Mouse (Mus musculus) liver, adult 2 months (tissue): ENCODE measurements around the gene Cntnap1. TPM values are rescaled to one million over a fixed set of nuclear protein-coding genes. Genes with fewer than 3 reads are reported as not detected.
"Not testable (repeated sequence)": the region's sequence is repeated elsewhere in the genome, so short reads cannot be mapped to it uniquely, and the experiment has no call there.

Experiments
- DNase-seq: peaks from one replicate; pipeline ENCODE4 v3.0.0-alpha.2; 2011; ENCODE audit warnings: low read depth, low spot score; ENCODE audit errors: extremely low read depth
- H3K27ac ChIP-seq: fragments of 200-500 bp; replicated peaks from 2 replicates; pipeline ENCODE4 v1.5.1; 2012; ENCODE audit warnings: low read depth, mild to moderate bottlenecking, control low read depth, inconsistent platforms, low read length; ENCODE audit not compliant: insufficient read depth
- H3K27me3 ChIP-seq: fragments of 200-500 bp; 2 replicates; pipeline ENCODE4 v1.6.1; 2012; ENCODE audit warnings: mild to moderate bottlenecking, moderate library complexity, low read length, inconsistent platforms; ENCODE audit not compliant: control insufficient read depth, insufficient read depth
- H3K36me3 ChIP-seq: fragments of 200-500 bp; 2 replicates; pipeline ENCODE4 v1.6.1; 2012; ENCODE audit warnings: low read length, inconsistent platforms; ENCODE audit not compliant: control insufficient read depth, insufficient read depth
- H3K4me1 ChIP-seq: fragments of 200-500 bp; 2 replicates; pipeline ENCODE4 v1.6.1; 2011; ENCODE audit warnings: low read length; ENCODE audit not compliant: control insufficient read depth, insufficient read depth
- H3K4me3 ChIP-seq: fragments of 200-500 bp; 2 replicates; pipeline ENCODE4 v1.5.1; 2011; ENCODE audit warnings: low read depth, mild to moderate bottlenecking, control low read depth, low read length, moderate library complexity; ENCODE audit not compliant: insufficient read depth
- H3K79me2 ChIP-seq: fragments of 200-500 bp; 2 replicates; pipeline ENCODE4 v1.6.1; 2012; ENCODE audit warnings: inconsistent platforms, mild to moderate bottlenecking, low read length, moderate library complexity; ENCODE audit not compliant: control insufficient read depth, insufficient read depth
- H3K9ac ChIP-seq: fragments of 200-500 bp; 2 replicates; pipeline ENCODE4 v1.6.1; 2012; ENCODE audit warnings: low read depth, mild to moderate bottlenecking, control low read depth, inconsistent platforms, low read length
- CTCF ChIP-seq: fragments of 200-500 bp; IDR thresholded peaks from 2 replicates; pipeline ENCODE4 v1.5.1; 2011; ENCODE audit warnings: low read depth, low read length, control low read depth
- POLR2A ChIP-seq: fragments of 200-500 bp; IDR thresholded peaks from 2 replicates; pipeline ENCODE4 v1.6.1; 2011; ENCODE audit warnings: low read length, control low read depth; ENCODE audit not compliant: insufficient read depth; ENCODE audit errors: extremely low read depth
- WGBS: fragments of 180-500 bp; shearing (Covaris S2); methylation state at CpG from one replicate; pipeline ENCODE4 v1.1.7; 2018; 5-methylcytosine and 5-hydroxymethylcytosine counted together
- polyA plus RNA-seq: library from polyadenylated mRNA; depleted of rRNA; stranded (reverse); fragments of >200 nt; gene quantifications from 2 replicates; pipeline ENCODE4 v1.2.3, GENCODE M21; 2012
- total RNA-seq: library from RNA; depleted of rRNA; stranded (reverse); fragments of >200 nt; gene quantifications from 2 replicates; pipeline ENCODE4 v1.2.3, GENCODE M21; 2014

The Cntnap1 gene
- total and polyA plus RNA-seq, 2 experiments = 0.46 to 0.88 TPM

GRCm38 (mm10) chr11:101155151-101155550, 15.2 kb upstream of the Cntnap1 start:
- DNase-seq = no peak
- no peaks in the 10 kb centered on the region for H3K36me3 ChIP-seq
- H3K27ac ChIP-seq = no peak overlapping the region
- 84% methylated on average over 6 of the region's 6 CpGs for WGBS
- no peak overlapping the region for H3K9ac ChIP-seq
- TF ChIP-seq CTCF (no peak), POLR2A (no peak)
- no peak overlapping the region for H3K4me3 ChIP-seq
- no peaks in the 10 kb centered on the region for H3K4me1 ChIP-seq
- no peaks in the 10 kb centered on the region for H3K27me3 ChIP-seq
- no peaks in the 10 kb centered on the region for H3K79me2 ChIP-seq

GRCm38 (mm10) chr11:101155728-101156371, 14.5 kb upstream of the Cntnap1 start, which contains the start of gene Tubg2:
TSS of gene Tubg2 (plus strand) at chr11:101155907.
- peak within 1 kb of the TSS; percentile 24 for H3K9ac ChIP-seq
- no peak for DNase-seq

GRCm38 (mm10) chr11:101160151-101160550, 10.2 kb upstream of the Cntnap1 start:
- DNase-seq, H3K4me1 ChIP-seq, H3K9ac ChIP-seq, H3K27me3 ChIP-seq, H3K27ac ChIP-seq, H3K4me3 ChIP-seq, H3K79me2 ChIP-seq: not testable (repeated sequence)
- H3K36me3 ChIP-seq = peaks cover 12% of the 10 kb centered on the region
- WGBS = 86% methylated on average over 9 of the region's 10 CpGs

More at GRCm38 (mm10) chr11:101155728-101156371, 14.5 kb upstream of the Cntnap1 start, which contains the start of gene Tubg2:
- Histone ChIP-seq H3K36me3 (no peaks in the 10 kb centered on the region), H3K27me3 (no peaks in the 10 kb centered on the region), H3K79me2 (no peaks in the 10 kb centered on the region), H3K4me1 (no peaks in the 10 kb centered on the region), H3K4me3 (peak within 1 kb of the TSS; percentile 48; the same call in 1 of the 2 replicates), H3K27ac (no peak within 1 kb of the TSS)
- WGBS = 8% methylated on average over 36 of the region's 36 CpGs
- TF ChIP-seq CTCF = no peak
- TF ChIP-seq POLR2A = no peak

GRCm38 (mm10) chr11:101160981-101161505, 9.3 kb upstream of the Cntnap1 start:
- not testable (repeated sequence) for H3K9ac ChIP-seq, H3K4me3 ChIP-seq, DNase-seq, H3K27me3 ChIP-seq, H3K27ac ChIP-seq, H3K4me1 ChIP-seq, H3K79me2 ChIP-seq
- peaks cover 19% of the 10 kb centered on the region for H3K36me3 ChIP-seq
- 83% methylated on average over 8 of the region's 8 CpGs for WGBS

GRCm38 (mm10) chr11:101161551-101161950, 8.8 kb upstream of the Cntnap1 start:
- DNase-seq = no peak
- no peak overlapping the region for H3K4me3 ChIP-seq
- 94% methylated on average over 15 of the region's 15 CpGs for WGBS
- H3K36me3 ChIP-seq = peaks cover 22% of the 10 kb centered on the region
- H3K27me3 ChIP-seq = no peaks in the 10 kb centered on the region
- no peaks in the 10 kb centered on the region; the same call in 1 of the 2 replicates for H3K4me1 ChIP-seq
- no peak overlapping the region for H3K27ac ChIP-seq
- H3K79me2 ChIP-seq = no peaks in the 10 kb centered on the region
- no peak overlapping the region for H3K9ac ChIP-seq
- TF ChIP-seq POLR2A = no peak
- TF ChIP-seq CTCF = no peak

DNA sequence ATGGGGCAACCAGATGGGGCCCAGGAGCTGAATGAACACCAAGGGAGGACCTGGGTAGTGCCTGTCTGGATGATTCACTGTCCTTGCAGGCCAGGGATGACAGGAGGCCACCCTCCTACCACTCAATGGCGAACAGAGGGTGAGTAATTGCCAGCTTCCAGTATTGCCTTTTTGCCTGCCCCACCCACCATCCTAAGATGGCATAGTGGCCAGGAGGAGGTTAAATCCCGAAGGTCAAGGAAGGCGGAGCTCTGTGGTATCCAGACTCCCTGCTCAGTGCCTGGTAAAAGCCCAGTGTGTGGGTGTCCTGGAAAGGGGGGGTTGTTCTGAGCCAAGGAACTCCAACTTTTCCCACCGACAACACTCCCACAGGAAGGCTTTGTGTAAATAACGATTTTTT, 8.0 kb upstream of the Cntnap1 start:
- no peaks in the 10 kb centered on the region for H3K27me3 ChIP-seq
- DNase-seq = no peak
- 59% methylated on average over 5 of the region's 5 CpGs for WGBS

More for the DNA sequence above, 8.0 kb upstream of the Cntnap1 start:
- TF ChIP-seq POLR2A = no peak
- TF ChIP-seq CTCF = no peak
- no peaks in the 10 kb centered on the region for H3K79me2 ChIP-seq
- no peaks in the 10 kb centered on the region; the same call in 1 of the 2 replicates for H3K4me1 ChIP-seq
- no peak overlapping the region for H3K9ac ChIP-seq
- H3K27ac ChIP-seq = no peak overlapping the region
- H3K4me3 ChIP-seq = no peak overlapping the region
- H3K36me3 ChIP-seq = peaks cover 25% of the 10 kb centered on the region
